Comparison of ENCODE assay signal across 25 mouse cellular contexts in the genomic region with DNA sequence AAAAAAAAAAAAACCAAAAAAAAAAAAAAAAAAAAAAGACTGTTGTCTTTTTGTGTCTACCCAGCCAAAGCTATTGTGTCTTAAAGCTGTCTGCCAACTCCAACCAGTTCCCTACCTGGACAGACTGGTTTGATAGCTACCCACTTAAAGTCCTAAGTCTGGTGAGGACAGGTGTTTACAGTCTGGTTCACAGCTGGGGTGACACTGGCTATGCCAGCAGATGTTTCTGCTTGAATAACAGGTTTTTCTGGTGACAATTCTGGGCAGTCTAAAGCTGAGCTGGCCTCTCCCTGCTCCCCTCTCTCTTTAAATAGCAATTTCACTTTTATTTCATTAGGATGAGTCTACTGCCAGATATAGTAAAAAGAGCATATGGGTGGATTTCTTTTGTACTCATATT. TPM values are rescaled to one million over a fixed set of nuclear protein-coding genes. Genes with fewer than 3 reads are reported as not detected.
DNase-seq lines count a peak whose midpoint lies in the region; ATAC-seq and TF ChIP-seq lines count a peak whose summit lies in the region.
"Had no signal": no experiment of that assay in that cellular context is flagged by ENCODE, and none has a peak within 500 bp of the region (broad histone marks: within the 10 kb centered on the region; RNA-seq: fewer than 3 reads in every experiment).

No protein-coding gene starts in this region.

- no peak overlapping the region for H3K9ac ChIP-seq in intestine, embryonic 16.5 days (ENCODE audit: low read depth, low read length)
- no peak overlapping the region for H3K9ac ChIP-seq in lung, postnatal 0 days (replicated peaks; ENCODE audit: low read depth)
- no peak overlapping the region for H3K9ac ChIP-seq in stomach, postnatal 0 days (ENCODE audit: low read length)
- H3K9ac ChIP-seq: forebrain, postnatal 0 days; heart, embryonic 13.5 days; hindbrain, embryonic 13.5 days; liver, embryonic 14.5 days; midbrain, embryonic 15.5 days; neural tube, embryonic 15.5 days had no signal

- H3K4me2 ChIP-seq in intestine, embryonic 16.5 days (ENCODE audit: low read depth, low read length), result no peak overlapping the region
- H3K4me2 ChIP-seq in lung, postnatal 0 days (replicated peaks; ENCODE audit: low read depth, low read length), result no peak overlapping the region
- no peak overlapping the region for H3K4me2 ChIP-seq in stomach, postnatal 0 days (replicated peaks; ENCODE audit: low read depth)
- H3K4me2 ChIP-seq: heart, embryonic 13.5 days; hindbrain, embryonic 13.5 days; midbrain, embryonic 15.5 days; neural tube, embryonic 15.5 days had no signal

- DNase-seq in urinary bladder, postnatal 14 days (ENCODE audit: low spot score), result peak; percentile 65
- no peak for DNase-seq in urinary bladder, postnatal 10 days (ENCODE audit: low spot score)
- DNase-seq in lung, postnatal 0 days (ENCODE audit: low spot score), result peak; percentile 83
- DNase-seq in stomach, postnatal 0 days (ENCODE audit: low spot score), result no peak
- DNase-seq in right cerebral cortex, postnatal 10 days (ENCODE audit: low spot score in 2 of 2), result no peak
- no peak for DNase-seq in left cerebral cortex, adult 8-10 months (ENCODE audit: low spot score in 2 of 2)
- no peak for DNase-seq in layer of hippocampus, adult 8-10 months (ENCODE audit: low spot score in 2 of 2)
- DNase-seq: adrenal gland, postnatal 36 days; B cell, adult 2 months; cerebellum, adult 18-20 months; cerebellum, postnatal 36 days; forebrain, postnatal 0 days; gastrocnemius, adult 2 months; heart, adult 11 months; right cerebral cortex, postnatal 14 days; thymus, postnatal 25 days had no signal

- TF ChIP-seq CTCF in lung, postnatal 0 days (IDR thresholded peaks at IDR 0.05), result no peak
- TF ChIP-seq CTCF in stomach, postnatal 0 days (IDR thresholded peaks at IDR 0.05; ENCODE audit: low read depth), result no peak

- no peaks in the 10 kb centered on the region for H3K36me3 ChIP-seq in intestine, embryonic 16.5 days (ENCODE audit: control insufficient read depth, insufficient read depth, low read length)
- no peaks in the 10 kb centered on the region for H3K36me3 ChIP-seq in lung, postnatal 0 days (ENCODE audit: insufficient read depth, low read length)
- H3K36me3 ChIP-seq in stomach, postnatal 0 days (ENCODE audit: control insufficient read depth, insufficient read depth, low read length), result no peaks in the 10 kb centered on the region
- H3K36me3 ChIP-seq: heart, embryonic 13.5 days; hindbrain, embryonic 13.5 days; midbrain, embryonic 15.5 days; neural tube, embryonic 15.5 days had no signal

- H3K4me1 ChIP-seq in intestine, embryonic 16.5 days (ENCODE audit: control insufficient read depth, insufficient read depth, low read length), result peaks cover 18% of the 10 kb centered on the region
- H3K4me1 ChIP-seq in lung, postnatal 0 days (ENCODE audit: insufficient read depth, low read depth, low read length), result peaks cover 6% of the 10 kb centered on the region
- no peaks in the 10 kb centered on the region for H3K4me1 ChIP-seq in stomach, postnatal 0 days (replicated peaks; ENCODE audit: control insufficient read depth, insufficient read depth)

- no peak overlapping the region for H3K4me3 ChIP-seq in intestine, embryonic 16.5 days (ENCODE audit: low read length)
- no peak overlapping the region for H3K4me3 ChIP-seq in lung, postnatal 0 days (ENCODE audit: low read depth, low read length)
- H3K4me3 ChIP-seq in stomach, postnatal 0 days (ENCODE audit: low read depth, low read length), result no peak overlapping the region
- H3K4me3 ChIP-seq: gastrocnemius, adult 2 months; heart, embryonic 13.5 days; hindbrain, embryonic 13.5 days; megakaryocyte, embryonic 14.5 days; midbrain, embryonic 15.5 days; myocyte; neural tube, embryonic 15.5 days had no signal

- no peaks in the 10 kb centered on the region for H3K9me3 ChIP-seq in intestine, embryonic 16.5 days (ENCODE audit: control insufficient read depth, low read length)
- no peaks in the 10 kb centered on the region for H3K9me3 ChIP-seq in lung, postnatal 0 days (ENCODE audit: low read length)
- H3K9me3 ChIP-seq in stomach, postnatal 0 days (ENCODE audit: control insufficient read depth, low read length), result no peaks in the 10 kb centered on the region
- H3K9me3 ChIP-seq: heart, embryonic 13.5 days; hindbrain, embryonic 13.5 days; megakaryocyte, embryonic 14.5 days; midbrain, embryonic 15.5 days; neural tube, embryonic 15.5 days had no signal

- no peaks in the 10 kb centered on the region for H3K27me3 ChIP-seq in intestine, embryonic 16.5 days (replicated peaks; ENCODE audit: control insufficient read depth, insufficient read depth, low read length)
- H3K27me3 ChIP-seq in lung, postnatal 0 days (replicated peaks; ENCODE audit: insufficient read depth, low read length), result no peaks in the 10 kb centered on the region
- no peaks in the 10 kb centered on the region for H3K27me3 ChIP-seq in stomach, postnatal 0 days (ENCODE audit: control insufficient read depth, insufficient read depth, low read length)
- H3K27me3 ChIP-seq: heart, embryonic 13.5 days; hindbrain, embryonic 13.5 days; megakaryocyte, embryonic 14.5 days; midbrain, embryonic 15.5 days; neural tube, embryonic 15.5 days had no signal

- no peak overlapping the region for H3K27ac ChIP-seq in intestine, embryonic 16.5 days (ENCODE audit: low read length)
- no peak overlapping the region for H3K27ac ChIP-seq in lung, postnatal 0 days (ENCODE audit: low read length)
- H3K27ac ChIP-seq in stomach, postnatal 0 days (replicated peaks), result 0 out of 2 replicates have a peak overlapping the region, but pooled peaks have one; percentile 18
- H3K27ac ChIP-seq: gastrocnemius, adult 2 months; heart, embryonic 13.5 days; hindbrain, embryonic 13.5 days; liver, embryonic 14.5 days; midbrain, embryonic 15.5 days; neural tube, embryonic 15.5 days had no signal

- peak; percentile 85 for ATAC-seq in intestine, embryonic 16.5 days
- peak; percentile 43 for ATAC-seq in lung, postnatal 0 days
- ATAC-seq in stomach, postnatal 0 days (ENCODE audit: low FRiP score, low TSS enrichment), result no peak
- ATAC-seq: forebrain, postnatal 0 days; inflammation-experienced regulatory T-cells, adult 6 months; midbrain, embryonic 15.5 days had no signal

- peak; percentile 70 for TF ChIP-seq EP300 in lung, postnatal 0 days (IDR thresholded peaks at IDR 0.05)
- no peak for TF ChIP-seq EP300 in stomach, postnatal 0 days (optimal IDR thresholded peaks at IDR 0.05)

RNA-seq across cellular contexts. Expression of a gene that starts 10.9 kb away (rescaled TPM):
- polyA plus RNA-seq in intestine, embryonic 16.5 days (2015; fragmentation: Nextera tagmentation; extraction: Ambion mirVana), result 57.3 and 61.6 TPM in 2 replicates
- polyA plus RNA-seq in lung, postnatal 0 days (2015; fragmentation: Nextera tagmentation; extraction: Ambion mirVana), result 30.7 and 32.1 TPM in 2 replicates
- polyA plus RNA-seq in stomach, postnatal 0 days (2015; fragmentation: Nextera tagmentation; extraction: Ambion mirVana), result 24.3 and 29.7 TPM in 2 replicates
- total RNA-seq in left cerebral cortex, adult 8-10 months (2022), result 100 to 1,000 TPM; 105 to 132 (median 130) TPM
- 100 to 1,000 TPM; 128 to 162 (median 147) TPM for total RNA-seq in layer of hippocampus, adult 8-10 months (2022)

Comparison
In these comparisons a context has a peak if more than half of its experiments do, and no peak if none do; other contexts are left out.
1. DNase-seq: peak in urinary bladder, postnatal 14 days (single experiment) and lung, postnatal 0 days (single experiment); none in urinary bladder, postnatal 10 days (single experiment), stomach, postnatal 0 days (single experiment), right cerebral cortex, postnatal 10 days (0 of 2), left cerebral cortex, adult 8-10 months (0 of 2) and layer of hippocampus, adult 8-10 months (0 of 2).